Mouse (Mus musculus): ENCODE data around the gene Olfr524.

Gene Olfr524

DNA sequence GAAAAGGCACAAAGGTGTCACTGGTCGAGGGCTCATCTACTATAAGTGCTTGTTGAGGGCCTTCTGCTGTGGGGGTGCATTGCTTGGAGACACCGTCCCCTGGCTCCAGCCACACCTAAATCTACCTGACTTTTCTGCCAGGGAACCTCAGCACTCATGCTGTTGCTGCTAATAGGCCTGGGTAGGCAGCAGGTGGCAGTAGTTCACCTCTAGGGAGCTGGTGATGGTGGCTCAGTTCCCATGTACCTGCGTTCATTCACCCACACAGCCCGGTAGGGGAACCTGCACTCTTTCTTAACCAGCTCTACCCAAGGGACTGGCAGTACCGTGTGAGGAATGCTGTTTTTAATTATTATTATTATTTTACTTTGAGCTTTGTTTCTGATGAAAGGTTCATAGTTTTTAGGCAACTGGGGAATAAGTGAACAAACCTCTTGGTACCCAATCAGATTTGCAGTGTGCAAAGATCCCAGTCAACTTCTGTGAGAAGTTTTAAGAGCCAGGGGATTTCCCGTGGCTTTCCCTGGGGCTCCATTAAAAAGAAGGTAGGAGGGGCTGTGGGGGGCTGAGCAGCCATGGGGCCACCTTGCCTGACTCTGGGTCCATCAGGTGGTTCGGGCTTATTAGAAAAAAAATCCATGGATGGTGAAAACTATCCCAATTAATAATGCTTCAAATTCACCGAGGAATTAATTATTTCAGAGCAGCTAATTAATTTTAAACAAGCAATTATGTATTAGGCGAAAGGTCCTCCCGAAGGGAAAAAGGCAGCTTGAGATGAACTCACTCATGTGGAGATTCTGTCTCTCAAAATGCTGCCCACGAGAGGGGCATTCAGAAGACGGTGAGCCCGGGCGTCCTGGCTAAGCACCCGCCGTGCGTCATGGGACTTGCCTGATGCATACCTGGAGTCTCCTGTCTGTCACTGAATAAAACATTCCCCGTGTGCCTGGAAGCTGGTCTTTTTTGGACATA is 18.8 kb downstream of the Olfr524 start:
- DNase-seq = peak; percentile 23

DNA sequence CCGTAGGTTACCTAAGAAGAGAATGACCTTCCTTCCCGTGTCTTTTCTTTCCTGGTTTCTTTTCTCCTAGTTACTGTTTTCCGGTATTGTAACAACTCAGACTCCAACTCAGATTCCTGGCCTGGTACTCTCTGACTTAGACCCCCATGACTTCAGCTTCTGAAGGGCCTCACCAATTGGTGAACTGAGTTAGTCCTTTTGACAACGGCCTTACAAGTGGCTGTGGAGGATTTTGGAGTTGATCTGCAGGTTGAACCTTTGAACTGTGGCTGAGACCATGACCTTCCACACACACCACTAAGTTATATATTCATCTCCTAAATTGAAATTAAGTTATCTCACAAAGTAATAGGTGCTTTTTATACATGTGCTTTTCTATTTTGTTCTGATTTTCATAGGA is 21.6 kb downstream of the Olfr524 start:
- DNase-seq = no peak

DNA sequence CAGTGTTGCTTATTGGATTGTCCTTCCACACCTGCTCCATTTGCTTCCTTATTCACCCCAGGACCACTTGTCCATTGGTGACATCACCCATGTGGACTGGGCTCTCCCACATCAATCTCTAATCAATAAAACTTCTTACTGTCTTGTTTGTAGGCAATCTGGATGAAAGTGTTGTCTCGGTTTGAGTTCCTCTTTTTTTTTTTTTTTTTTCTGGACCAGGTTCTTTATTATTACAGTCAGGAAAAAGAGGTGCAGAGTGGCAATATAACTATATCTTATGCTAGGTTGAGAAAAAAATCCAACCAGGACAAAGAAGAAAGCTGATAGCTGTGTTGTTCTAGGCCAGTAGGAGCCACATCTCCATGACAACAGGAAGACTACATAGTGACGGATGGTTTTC is 25.1 kb downstream of the Olfr524 start:
- DNase-seq = no peak

DNA sequence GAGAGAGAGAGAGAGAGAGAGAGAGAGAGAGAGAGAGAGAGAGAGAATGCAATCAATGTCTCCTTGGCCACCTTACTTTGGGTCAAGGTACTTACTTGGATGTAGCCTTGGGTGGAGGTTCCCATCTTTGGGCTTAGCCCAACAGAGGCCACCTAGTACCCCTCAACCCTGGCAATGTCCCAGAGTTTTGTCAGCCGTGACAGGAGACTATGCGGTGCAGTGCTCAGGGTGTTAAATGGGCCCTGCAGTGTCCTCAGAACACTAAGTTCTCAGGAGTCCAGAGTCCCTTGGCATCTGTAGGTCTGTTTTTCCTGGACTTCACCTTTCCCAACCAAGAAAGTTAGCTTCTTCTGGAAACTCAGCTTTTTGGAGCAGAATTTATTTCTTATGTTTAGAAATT is 26.6 kb downstream of the Olfr524 start:
- no peak for DNase-seq

DNA sequence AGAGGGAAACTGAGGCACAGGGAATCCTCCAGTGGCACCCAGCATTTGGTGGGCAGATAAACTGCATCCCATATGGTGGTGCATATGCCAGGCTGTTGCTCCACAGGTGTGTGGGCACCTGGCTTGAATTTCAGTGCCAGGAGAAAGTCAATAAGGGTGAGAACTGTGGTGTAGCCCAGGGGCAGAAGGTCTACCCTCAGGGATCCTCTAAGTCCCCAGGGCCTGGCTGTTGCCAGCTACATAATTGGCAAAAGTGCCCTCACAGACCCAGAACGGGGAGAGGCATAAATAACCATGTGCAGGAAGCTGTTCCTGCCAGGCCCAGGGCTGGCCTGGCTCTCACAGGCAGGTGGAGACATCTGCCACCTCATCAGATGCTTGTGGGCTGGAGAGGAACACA is 32.8 kb downstream of the Olfr524 start, which contains the start of gene Olfr523:
Gene Olfr523 (plus strand): TSS at position 282 of the 400 bp plus-strand sequence.
- DNase-seq = no peak

DNA sequence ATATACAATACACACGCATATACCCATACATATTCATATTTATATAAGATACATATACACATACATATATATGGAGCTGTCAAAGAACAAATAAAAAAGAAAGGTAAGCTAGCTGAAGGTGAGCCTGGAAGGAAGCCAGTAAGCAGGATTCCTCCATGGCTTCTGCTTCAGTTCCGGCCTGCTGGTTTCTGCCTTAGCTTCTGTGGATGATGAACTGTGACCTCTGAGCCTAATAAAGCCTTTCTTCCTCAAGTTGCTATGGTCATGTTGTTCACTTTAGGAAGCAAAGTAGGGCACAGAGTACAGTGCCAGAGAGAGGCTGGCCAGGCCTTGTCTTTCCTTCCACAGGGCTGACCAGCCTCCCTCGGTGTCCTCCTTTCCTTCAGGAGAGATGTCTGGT is 34.9 kb downstream of the Olfr524 start:
- DNase-seq = no peak

DNA sequence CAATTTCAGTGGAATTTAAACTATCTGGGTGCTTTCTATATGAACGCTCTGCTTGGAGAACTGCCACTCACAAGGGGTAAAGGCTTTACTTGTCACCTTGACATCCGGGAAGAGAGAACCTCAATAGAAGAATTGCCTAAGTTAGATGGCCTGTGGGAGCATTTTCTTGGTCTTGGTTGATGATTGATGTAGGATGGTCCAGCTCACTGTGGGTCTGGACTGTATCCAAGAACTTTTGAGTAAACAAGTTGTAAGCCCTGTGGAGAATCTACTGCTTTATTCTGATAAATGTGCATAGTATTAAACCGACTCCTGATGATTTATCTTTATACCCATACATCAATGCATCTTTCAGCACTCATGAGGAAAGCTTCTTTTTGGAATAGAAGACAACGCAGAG is 36.4 kb downstream of the Olfr524 start:
- DNase-seq = no peak

DNA sequence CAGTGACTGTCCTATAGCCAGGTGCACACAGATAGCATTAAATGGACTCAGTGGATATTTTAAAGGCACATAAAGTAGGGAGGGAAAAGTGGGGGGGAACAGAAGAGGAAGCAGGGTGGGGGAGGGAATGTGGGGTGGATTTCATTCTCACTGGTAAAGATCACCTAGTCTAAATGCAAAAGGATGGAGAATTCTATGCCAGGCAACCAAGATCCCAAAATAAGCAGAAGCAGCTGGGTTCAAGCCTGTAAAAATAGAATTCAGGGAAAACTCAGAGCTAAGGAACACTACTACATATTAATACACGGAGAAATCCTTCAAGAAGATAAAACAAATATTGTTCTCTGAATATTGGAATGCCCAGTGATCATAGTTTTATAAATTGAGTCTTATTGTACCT is 37.8 kb downstream of the Olfr524 start:
- DNase-seq = no peak

DNA sequence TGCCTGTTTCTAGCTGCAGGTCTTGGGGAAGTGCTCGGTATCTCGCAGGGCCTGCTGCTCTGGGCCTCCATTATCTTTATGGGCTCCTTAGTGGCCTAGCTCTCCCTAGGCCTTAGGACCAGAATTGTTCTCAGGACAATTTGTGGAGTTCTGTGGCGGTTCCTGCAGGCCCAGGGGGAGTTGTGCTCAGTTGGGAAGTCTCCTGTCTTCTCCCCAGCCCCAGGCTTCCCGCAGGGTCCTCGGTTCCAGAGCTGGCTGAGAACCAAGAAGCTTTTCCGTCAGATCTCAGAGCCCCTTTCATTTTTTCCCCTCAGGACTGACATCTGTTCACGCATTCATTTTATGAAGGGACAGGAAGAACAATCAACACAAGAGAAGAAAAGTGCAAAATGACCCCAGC is 41.1 kb downstream of the Olfr524 start, which contains the start of gene Olfr522:
Gene Olfr522 (minus strand): TSS at position 101 of the 400 bp plus-strand sequence.
- DNase-seq = no peak

DNA sequence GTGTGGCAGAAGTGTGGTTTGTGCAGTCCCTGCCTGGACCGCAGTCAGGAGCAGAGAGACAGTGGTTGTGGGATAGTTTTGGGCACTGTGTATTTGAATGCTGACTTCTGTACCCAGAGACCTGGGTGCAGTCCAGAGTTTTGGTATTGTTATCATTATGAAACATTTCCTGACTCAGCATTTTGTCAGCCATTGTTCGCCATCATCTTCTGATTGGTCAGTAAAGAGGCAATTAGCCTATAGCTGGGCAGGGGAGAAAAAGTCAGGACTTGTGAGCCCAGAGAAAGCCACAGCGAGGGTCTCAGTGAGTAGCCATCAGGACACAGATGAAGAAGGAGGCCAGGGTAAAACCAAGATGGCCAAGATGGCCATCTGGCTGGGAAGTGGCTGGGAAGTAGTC is 45.4 kb downstream of the Olfr524 start:
- DNase-seq = no peak

DNA sequence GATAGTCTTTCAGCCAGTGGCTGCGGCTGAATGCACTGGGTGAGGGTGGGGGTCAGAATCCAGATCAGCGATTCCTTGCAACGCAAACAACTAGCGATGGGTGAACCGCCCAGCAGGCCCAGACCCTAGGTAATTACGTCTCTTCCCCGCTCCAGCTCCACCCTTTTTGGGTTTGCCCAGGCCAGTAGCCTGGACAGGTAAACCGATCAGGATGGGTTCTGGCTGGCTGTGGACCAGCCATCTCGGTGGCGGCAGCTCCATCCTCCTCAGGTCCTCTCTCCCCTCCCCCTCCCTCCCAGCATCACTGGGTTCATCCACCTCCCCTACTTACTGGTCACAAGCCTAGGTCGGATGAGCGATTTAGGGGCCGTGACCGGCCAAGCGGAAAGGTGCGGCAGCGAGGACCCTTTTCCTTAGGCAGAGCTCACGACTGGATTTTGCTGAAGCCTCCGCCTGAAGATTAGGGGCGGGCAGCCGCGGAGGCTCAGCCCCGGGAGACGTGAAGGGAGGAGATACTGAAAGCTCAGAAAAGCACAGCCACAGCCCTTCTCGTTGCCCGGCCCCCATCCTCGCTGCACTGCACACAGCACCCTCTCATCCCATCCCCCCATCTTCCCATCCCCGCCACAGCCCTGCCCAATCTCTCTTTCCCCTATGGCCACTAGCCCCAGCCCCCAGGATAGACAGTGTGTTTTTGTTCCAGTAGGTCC is 51.4 kb downstream of the Olfr524 start, which contains the start of gene Sprn:
Gene Sprn (minus strand): TSS at position 660 of the 710 bp plus-strand sequence.
- DNase-seq = no peak

DNA sequence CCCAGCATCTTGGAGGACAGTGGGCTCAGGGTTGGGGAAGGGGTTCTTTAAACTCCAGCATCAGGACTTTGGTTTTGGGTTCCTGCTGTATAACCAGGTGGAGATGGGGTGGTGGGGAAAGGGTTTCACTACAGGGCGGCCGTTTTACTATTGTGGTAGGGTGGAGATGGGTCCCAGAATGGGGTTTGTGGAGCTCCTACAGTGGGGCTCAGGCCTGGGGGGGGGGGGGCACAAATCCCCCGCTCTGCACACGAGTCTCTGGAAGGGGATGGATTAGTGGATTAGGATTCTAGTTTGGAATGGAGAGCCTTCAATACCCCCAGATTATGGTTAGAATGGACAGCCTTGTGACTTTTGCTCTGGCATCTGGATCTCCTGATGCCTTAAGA is 51.9 kb downstream of the Olfr524 start:
- DNase-seq = no peak

DNA sequence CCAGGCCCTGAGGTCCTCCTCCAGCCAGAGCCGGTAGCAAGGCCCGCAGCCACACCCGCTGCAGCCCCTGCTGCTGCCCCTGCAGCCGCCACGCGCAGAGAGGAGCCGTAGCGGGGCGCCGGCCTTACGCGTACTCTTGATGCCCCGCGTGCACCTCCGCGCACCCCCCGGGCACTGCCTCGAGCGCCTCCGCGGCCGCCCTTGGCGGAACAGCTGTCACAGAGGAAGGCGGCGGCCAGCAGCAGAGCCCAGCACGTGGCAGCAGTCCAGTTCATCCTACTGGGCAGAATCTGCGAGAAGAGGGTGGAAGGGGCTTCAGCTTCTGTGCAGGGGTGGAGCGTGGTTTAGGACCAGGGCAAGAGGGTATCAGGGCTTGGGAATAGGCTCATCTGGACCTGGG is 52.4 kb downstream of the Olfr524 start:
- no peak for DNase-seq

All from liver (tissue).